Mouse (Mus musculus): ENCODE measurements at regions not wholly inside any gene's neighbourhood (a gene's known extent, or its start where the extent isn't known, plus 50 kb on each side); places are given as distances from the start of the nearest gene placed in this dataset.

GRCm38 (mm10) chr3:21218936-21219335 lies 852.0 kb upstream of the Agtr1b start:
- no peak for DNase-seq (ENCODE audit: low read depth, low spot score)

- DNase-seq (ENCODE audit: low read depth, low spot score): no peak
Measured at GRCm38 (mm10) chr3:21241184-21241583, 835.3 kb upstream of the Tbl1xr1 start.

- no peak for DNase-seq (ENCODE audit: low read depth, low spot score)
Measured at GRCm38 (mm10) chr3:21256129-21256760, 820.2 kb upstream of the Tbl1xr1 start.

GRCm38 (mm10) chr3:21263317-21263716 lies 813.1 kb upstream of the Tbl1xr1 start:
- DNase-seq (ENCODE audit: low read depth, low spot score): no peak

GRCm38 (mm10) chr3:21265491-21265890 lies 811.0 kb upstream of the Tbl1xr1 start:
- no peak for DNase-seq (ENCODE audit: low read depth, low spot score)

- DNase-seq (ENCODE audit: low read depth, low spot score): no peak
Measured at GRCm38 (mm10) chr3:21268429-21269129, 807.9 kb upstream of the Tbl1xr1 start.

- no peak for DNase-seq (ENCODE audit: low read depth, low spot score)
Measured at GRCm38 (mm10) chr3:21269130-21269440, 807.4 kb upstream of the Tbl1xr1 start.

GRCm38 (mm10) chr3:21270788-21271187 lies 805.7 kb upstream of the Tbl1xr1 start:
- DNase-seq (ENCODE audit: low read depth, low spot score): no peak

GRCm38 (mm10) chr3:21272219-21272618 lies 804.2 kb upstream of the Tbl1xr1 start:
- no peak for DNase-seq (ENCODE audit: low read depth, low spot score)

GRCm38 (mm10) chr3:21292774-21293173 lies 783.7 kb upstream of the Tbl1xr1 start:
- DNase-seq (ENCODE audit: low read depth, low spot score): no peak

GRCm38 (mm10) chr3:21293308-21293707 lies 783.1 kb upstream of the Tbl1xr1 start:
- no peak for DNase-seq (ENCODE audit: low read depth, low spot score)

- DNase-seq (ENCODE audit: low read depth, low spot score): no peak
Measured at GRCm38 (mm10) chr3:21294776-21295175, 781.7 kb upstream of the Tbl1xr1 start.

- no peak for DNase-seq (ENCODE audit: low read depth, low spot score)
Measured at GRCm38 (mm10) chr3:21296581-21297110, 779.8 kb upstream of the Tbl1xr1 start.

- DNase-seq (ENCODE audit: low read depth, low spot score): no peak
Measured at GRCm38 (mm10) chr3:21325329-21325896, 751.0 kb upstream of the Tbl1xr1 start.

GRCm38 (mm10) chr3:21341916-21342315 lies 734.5 kb upstream of the Tbl1xr1 start:
- no peak for DNase-seq (ENCODE audit: low read depth, low spot score)

GRCm38 (mm10) chr3:21343095-21343494 lies 733.4 kb upstream of the Tbl1xr1 start:
- DNase-seq (ENCODE audit: low read depth, low spot score): no peak

GRCm38 (mm10) chr3:21349421-21349820 lies 727.0 kb upstream of the Tbl1xr1 start:
- DNase-seq (ENCODE audit: low read depth, low spot score): no peak

- DNase-seq (ENCODE audit: low read depth, low spot score): no peak
Measured at GRCm38 (mm10) chr3:21356150-21356549, 720.3 kb upstream of the Tbl1xr1 start.

- DNase-seq (ENCODE audit: low read depth, low spot score): no peak
Measured at GRCm38 (mm10) chr3:21356831-21357712, 719.4 kb upstream of the Tbl1xr1 start.

- DNase-seq (ENCODE audit: low read depth, low spot score): no peak
Measured at GRCm38 (mm10) chr3:21358068-21358467, 718.4 kb upstream of the Tbl1xr1 start.

- no peak for DNase-seq (ENCODE audit: low read depth, low spot score)
Measured at GRCm38 (mm10) chr3:21361069-21361468, 715.4 kb upstream of the Tbl1xr1 start.

GRCm38 (mm10) chr3:21379816-21380215 lies 696.6 kb upstream of the Tbl1xr1 start:
- no peak for DNase-seq (ENCODE audit: low read depth, low spot score)

All from retina, adult 2 months (tissue).